Mouse (Mus musculus) kidney, embryonic 14.5 days (tissue): ENCODE measurements around the gene Ranbp3l. TPM values are rescaled to one million over a fixed set of nuclear protein-coding genes. Genes with fewer than 3 reads are reported as not detected.

Source experiments
- ATAC-seq: fragments of 200-750 bp; cut with Nextera tagmentation; 2 replicates; pipeline ENCODE4 v1.8.0; 2017; ENCODE audit warnings: moderate number of reproducible peaks, mild to moderate bottlenecking, moderate TSS enrichment, moderate library complexity; ENCODE audit not compliant: low FRiP score, low TSS enrichment
- H3K27ac ChIP-seq: fragments of 300-500 bp; sonication (generic); 2 replicates; pipeline ENCODE4 v1.5.1; 2014; ENCODE audit warnings: low read depth, mild to moderate bottlenecking, low read length, moderate library complexity, mixed read lengths
- H3K27me3 ChIP-seq: fragments of 300-500 bp; sonication (generic); 2 replicates; pipeline ENCODE4 v1.6.1; 2014; ENCODE audit warnings: mild to moderate bottlenecking, low read length; ENCODE audit not compliant: control insufficient read depth, insufficient read depth
- H3K36me3 ChIP-seq: fragments of 300-500 bp; sonication (generic); 2 replicates; pipeline ENCODE4 v1.6.1; 2014; ENCODE audit warnings: low read length, mixed read lengths; ENCODE audit not compliant: control insufficient read depth, insufficient read depth
- H3K4me1 ChIP-seq: fragments of 300-500 bp; sonication (generic); 2 replicates; pipeline ENCODE4 v1.6.1; 2014; ENCODE audit warnings: low read length, mixed read lengths; ENCODE audit not compliant: control insufficient read depth, insufficient read depth
- H3K4me2 ChIP-seq: fragments of 300-500 bp; sonication (generic); replicated peaks from 2 replicates; pipeline ENCODE4 v1.6.1; 2014; ENCODE audit warnings: low read depth, mild to moderate bottlenecking, low read length
- H3K4me3 ChIP-seq: fragments of 300-500 bp; sonication (generic); 2 replicates; pipeline ENCODE4 v1.5.1; 2014; ENCODE audit warnings: mild to moderate bottlenecking, low read length
- H3K9ac ChIP-seq: fragments of 300-500 bp; sonication (generic); 2 replicates; pipeline ENCODE4 v1.6.1; 2014; ENCODE audit warnings: low read depth, mild to moderate bottlenecking, low read length, moderate library complexity
- H3K9me3 ChIP-seq: fragments of 300-500 bp; sonication (generic); 2 replicates; pipeline ENCODE4 v1.6.1; 2016; ENCODE audit warnings: low read length; ENCODE audit not compliant: control insufficient read depth
- WGBS: fragments of 180-500 bp; shearing (Covaris S2); extraction: QIAGEN DNeasy Blood & Tissue Kit; methylation state at CpG from one replicate; pipeline ENCODE4 v1.1.7; 2014; 5-methylcytosine and 5-hydroxymethylcytosine counted together
- polyA plus RNA-seq: library from polyadenylated mRNA; unstranded; fragments of >200 nt; fragmentation: Nextera tagmentation; extraction: Ambion mirVana; gene quantifications from 2 replicates; pipeline ENCODE4 v1.2.1, GENCODE M21; 2014

Gene Ranbp3l
- polyA plus RNA-seq, 1 experiment from 2014 or later: 1.2 TPM

- peaks cover 61% of the 10 kb centered on the region; the same call in 1 of the 2 replicates for H3K36me3 ChIP-seq
- WGBS: 94% methylated on average over 10 of the region's 10 CpGs
These were observed 132.8 kb downstream of the Ranbp3l start for GRCm38 (mm10) chr15:9100446-9101077.

GRCm38 (mm10) chr15:9106303-9107074 lies 138.7 kb downstream of the Ranbp3l start:
- no peak overlapping the region for H3K27ac ChIP-seq
- WGBS: 79% methylated on average over 13 of the region's 13 CpGs
- no peaks in the 10 kb centered on the region for H3K4me1 ChIP-seq
- H3K4me3 ChIP-seq: no peak overlapping the region
- H3K4me2 ChIP-seq: no peak overlapping the region
- H3K36me3 ChIP-seq: peaks cover 54% of the 10 kb centered on the region; the same call in 1 of the 2 replicates
- no peak for ATAC-seq
- no peak overlapping the region for H3K9ac ChIP-seq
- H3K9me3 ChIP-seq: no peaks in the 10 kb centered on the region
- H3K27me3 ChIP-seq: no peaks in the 10 kb centered on the region

More at GRCm38 (mm10) chr15:9100446-9101077, 132.8 kb downstream of the Ranbp3l start:
- no peaks in the 10 kb centered on the region for H3K4me1 ChIP-seq
- ATAC-seq: no peak
- H3K4me2 ChIP-seq: no peak overlapping the region
- H3K27me3 ChIP-seq: no peaks in the 10 kb centered on the region
- no peak overlapping the region for H3K27ac ChIP-seq
- H3K4me3 ChIP-seq: no peak overlapping the region
- no peak overlapping the region for H3K9ac ChIP-seq
- no peaks in the 10 kb centered on the region for H3K9me3 ChIP-seq

- 86% methylated on average over 6 of the region's 6 CpGs for WGBS
- Histone ChIP-seq H3K4me1 (no peaks in the 10 kb centered on the region), H3K4me3 (no peak overlapping the region), H3K4me2 (no peak overlapping the region), H3K27ac (no peak overlapping the region), H3K36me3 (peaks cover 62% of the 10 kb centered on the region), H3K9ac (no peak overlapping the region), H3K27me3 (no peaks in the 10 kb centered on the region), H3K9me3 (no peaks in the 10 kb centered on the region)
- ATAC-seq: no peak
These were observed 143.0 kb downstream of the Ranbp3l start for GRCm38 (mm10) chr15:9110526-9111347.

GRCm38 (mm10) chr15:9111648-9112047 lies 143.9 kb downstream of the Ranbp3l start:
- Histone ChIP-seq H3K27ac (no peak overlapping the region), H3K9me3 (no peaks in the 10 kb centered on the region), H3K27me3 (no peaks in the 10 kb centered on the region), H3K4me2 (no peak overlapping the region), H3K9ac (no peak overlapping the region), H3K4me1 (no peaks in the 10 kb centered on the region), H3K36me3 (peaks cover 70% of the 10 kb centered on the region), H3K4me3 (no peak overlapping the region)
- WGBS: 88% methylated on average over 3 of the region's 3 CpGs
- ATAC-seq: no peak

GRCm38 (mm10) chr15:9113556-9113955 lies 145.8 kb downstream of the Ranbp3l start:
- WGBS: 82% methylated on average over 9 of the region's 9 CpGs
- Histone ChIP-seq H3K36me3 (peaks cover 78% of the 10 kb centered on the region), H3K9me3 (no peaks in the 10 kb centered on the region), H3K4me2 (no peak overlapping the region), H3K4me1 (no peaks in the 10 kb centered on the region), H3K27me3 (no peaks in the 10 kb centered on the region), H3K9ac (no peak overlapping the region), H3K4me3 (no peak overlapping the region), H3K27ac (no peak overlapping the region)
- ATAC-seq: no peak

GRCm38 (mm10) chr15:9114131-9114530 lies 146.4 kb downstream of the Ranbp3l start:
- Histone ChIP-seq H3K9me3 (no peaks in the 10 kb centered on the region), H3K9ac (no peak overlapping the region), H3K36me3 (peaks cover 79% of the 10 kb centered on the region), H3K27ac (no peak overlapping the region), H3K4me3 (no peak overlapping the region), H3K4me1 (no peaks in the 10 kb centered on the region), H3K27me3 (no peaks in the 10 kb centered on the region), H3K4me2 (no peak overlapping the region)
- no peak for ATAC-seq
- 86% methylated on average over 4 of the region's 4 CpGs for WGBS

- Histone ChIP-seq H3K4me3 (no peak overlapping the region), H3K4me1 (no peaks in the 10 kb centered on the region), H3K9me3 (no peaks in the 10 kb centered on the region), H3K27me3 (no peaks in the 10 kb centered on the region), H3K4me2 (no peak overlapping the region), H3K36me3 (peaks cover 83% of the 10 kb centered on the region), H3K9ac (no peak overlapping the region), H3K27ac (no peak overlapping the region)
- no peak for ATAC-seq
- 61% methylated on average over 5 of the region's 5 CpGs for WGBS
These were observed 146.8 kb downstream of the Ranbp3l start for GRCm38 (mm10) chr15:9114599-9114998.
